Mouse (Mus musculus) T-helper 2 cell (primary cell): ENCODE results near the gene Abi3bp.

Experiments used
- in situ Hi-C: fragments of 300-600 bp; cut with MboI, MseI; formaldehyde crosslinking; loops from one replicate; pipeline ENCODE4 v1.15.1; 2025; ENCODE audit warnings: high pct_unique_total_duplicates

The Abi3bp gene

GRCm38 (mm10) chr16:56477677-56478574 lies at the start of gene Abi3bp:
Abi3bp (plus strand) TSS chr16:56477878.
- in situ Hi-C loops: no loop called here

- in situ Hi-C loops: no loop called here
These were observed 42.1 kb upstream of the Abi3bp start for GRCm38 (mm10) chr16:56435293-56436185.

GRCm38 (mm10) chr16:56440243-56440642 lies 37.4 kb upstream of the Abi3bp start:
- in situ Hi-C loops: no loop called here

GRCm38 (mm10) chr16:56441113-56441512 lies 36.6 kb upstream of the Abi3bp start:
- in situ Hi-C loops: no loop called here

- in situ Hi-C loops: no loop called here
These were observed 35.9 kb upstream of the Abi3bp start for GRCm38 (mm10) chr16:56441658-56442344.

- in situ Hi-C loops: no loop called here
These were observed 26.2 kb upstream of the Abi3bp start for GRCm38 (mm10) chr16:56451482-56451881.

- in situ Hi-C loops: no loop called here
These were observed 25.8 kb upstream of the Abi3bp start for GRCm38 (mm10) chr16:56451923-56452322.

- in situ Hi-C loops: no loop called here
These were observed 19.5 kb upstream of the Abi3bp start for GRCm38 (mm10) chr16:56458052-56458754.

- in situ Hi-C loops: no loop called here
These were observed 4.5 kb upstream of the Abi3bp start for GRCm38 (mm10) chr16:56473160-56473559.

GRCm38 (mm10) chr16:56475676-56476075 lies 2.0 kb upstream of the Abi3bp start:
- in situ Hi-C loops: no loop called here

- in situ Hi-C loops: no loop called here
These were observed 1.0 kb downstream of the Abi3bp start for GRCm38 (mm10) chr16:56478575-56479191.

- in situ Hi-C loops: no loop called here
These were observed 5.8 kb downstream of the Abi3bp start for GRCm38 (mm10) chr16:56483466-56483865.

GRCm38 (mm10) chr16:56486461-56486860 lies 8.8 kb downstream of the Abi3bp start:
- in situ Hi-C loops: no loop called here

- in situ Hi-C loops: no loop called here
These were observed 13.2 kb downstream of the Abi3bp start for GRCm38 (mm10) chr16:56490861-56491260.

GRCm38 (mm10) chr16:56495266-56495665 lies 17.6 kb downstream of the Abi3bp start:
- in situ Hi-C loops: no loop called here

GRCm38 (mm10) chr16:56496743-56497142 lies 19.1 kb downstream of the Abi3bp start:
- in situ Hi-C loops: no loop called here

GRCm38 (mm10) chr16:56498680-56499079 lies 21.0 kb downstream of the Abi3bp start:
- in situ Hi-C loops: no loop called here

GRCm38 (mm10) chr16:56500441-56500840 lies 22.8 kb downstream of the Abi3bp start:
- in situ Hi-C loops: no loop called here

GRCm38 (mm10) chr16:56501101-56501500 lies 23.4 kb downstream of the Abi3bp start:
- in situ Hi-C loops: no loop called here

GRCm38 (mm10) chr16:56501513-56501912 lies 23.8 kb downstream of the Abi3bp start:
- in situ Hi-C loops: no loop called here

GRCm38 (mm10) chr16:56502134-56502533 lies 24.5 kb downstream of the Abi3bp start:
- in situ Hi-C loops: no loop called here
